Mouse (Mus musculus) limb, embryonic 11.5 days (tissue): ENCODE measurements at regions not wholly inside any gene's neighbourhood (a gene's known extent, or its start where the extent isn't known, plus 50 kb on each side); places are given as distances from the start of the nearest gene placed in this dataset.

Experiments
- ATAC-seq: fragments of 200-750 bp; cut with Nextera tagmentation; 2 replicates; pipeline ENCODE4 v1.8.0; 2017; ENCODE audit warnings: low read depth; ENCODE audit not compliant: insufficient number of reproducible peaks, low FRiP score, low TSS enrichment
- DNase-seq: peaks from one replicate; pipeline ENCODE4 v3.0.0-alpha.2; 2015; ENCODE audit warnings: low spot score
- H3K27ac ChIP-seq: fragments of 300-500 bp; sonication (generic); replicated peaks from 2 replicates; pipeline ENCODE4 v1.5.1; 2014; ENCODE audit warnings: low read depth, mild to moderate bottlenecking, low read length
- H3K27me3 ChIP-seq: fragments of 300-500 bp; sonication (generic); 2 replicates; pipeline ENCODE4 v1.6.1; 2014; ENCODE audit warnings: mild to moderate bottlenecking, low read length, mixed read lengths; ENCODE audit not compliant: control insufficient read depth, insufficient read depth
- H3K36me3 ChIP-seq: fragments of 300-500 bp; sonication (generic); 2 replicates; pipeline ENCODE4 v1.6.1; 2014; ENCODE audit warnings: mild to moderate bottlenecking, low read length, moderate library complexity, mixed read lengths; ENCODE audit not compliant: control insufficient read depth, insufficient read depth
- H3K4me1 ChIP-seq: fragments of 300-500 bp; sonication (generic); 2 replicates; pipeline ENCODE4 v1.6.1; 2014; ENCODE audit warnings: low read length, mixed read lengths; ENCODE audit not compliant: control insufficient read depth, insufficient read depth
- H3K4me2 ChIP-seq: fragments of 300-500 bp; sonication (generic); 2 replicates; pipeline ENCODE4 v1.6.1; 2014; ENCODE audit warnings: low read depth, mild to moderate bottlenecking, moderate library complexity; ENCODE audit not compliant: severe bottlenecking
- H3K4me3 ChIP-seq: fragments of 300-500 bp; sonication (generic); 2 replicates; pipeline ENCODE4 v1.5.1; 2014; ENCODE audit warnings: low read depth, low read length
- H3K9ac ChIP-seq: fragments of 300-500 bp; sonication (generic); 2 replicates; pipeline ENCODE4 v1.6.1; 2014; ENCODE audit warnings: mild to moderate bottlenecking, low read length
- H3K9me3 ChIP-seq: fragments of 300-500 bp; sonication (generic); 2 replicates; pipeline ENCODE4 v1.6.1; 2016; ENCODE audit warnings: low read length; ENCODE audit not compliant: control insufficient read depth
- WGBS: fragments of 180-500 bp; shearing (Covaris S2); extraction: QIAGEN DNeasy Blood & Tissue Kit; methylation state at CpG from one replicate; pipeline ENCODE4 v1.1.7; 2014; 5-methylcytosine and 5-hydroxymethylcytosine counted together

GRCm38 (mm10) chr12:109713041-109713440 is 112.9 kb upstream of the Rtl1 start:
- H3K4me3 ChIP-seq: no peak overlapping the region
- no peaks in the 10 kb centered on the region for H3K4me1 ChIP-seq
- no peak for ATAC-seq
- H3K4me2 ChIP-seq: no peak overlapping the region
- DNase-seq: no peak
- no peaks in the 10 kb centered on the region for H3K9me3 ChIP-seq
- 92% methylated on average over 3 of the region's 3 CpGs for WGBS
- no peak overlapping the region for H3K9ac ChIP-seq
- no peaks in the 10 kb centered on the region for H3K27me3 ChIP-seq
- H3K27ac ChIP-seq: no peak overlapping the region
- no peaks in the 10 kb centered on the region; the same call in 1 of the 2 replicates for H3K36me3 ChIP-seq

- Histone ChIP-seq H3K4me1 (no peaks in the 10 kb centered on the region), H3K36me3 (no peaks in the 10 kb centered on the region; the same call in 1 of the 2 replicates), H3K27me3 (no peaks in the 10 kb centered on the region), H3K9ac (no peak overlapping the region), H3K4me2 (no peak overlapping the region), H3K27ac (no peak overlapping the region), H3K4me3 (no peak overlapping the region), H3K9me3 (no peaks in the 10 kb centered on the region)
- ATAC-seq (no peak), DNase-seq (no peak)
- WGBS: 92% methylated on average over 5 of the region's 5 CpGs
These were observed 113.9 kb upstream of the Rtl1 start for GRCm38 (mm10) chr12:109714061-109714460.

GRCm38 (mm10) chr12:109716991-109717390 is 116.9 kb upstream of the Rtl1 start:
- no peaks in the 10 kb centered on the region; the same call in 1 of the 2 replicates for H3K36me3 ChIP-seq
- ATAC-seq (no peak), DNase-seq (no peak)
- no peak overlapping the region for H3K9ac ChIP-seq
- no peak overlapping the region for H3K27ac ChIP-seq
- 96% methylated on average over 20 of the region's 20 CpGs for WGBS
- no peaks in the 10 kb centered on the region for H3K4me1 ChIP-seq
- no peak overlapping the region for H3K4me3 ChIP-seq
- no peaks in the 10 kb centered on the region for H3K27me3 ChIP-seq
- no peaks in the 10 kb centered on the region for H3K9me3 ChIP-seq
- no peak overlapping the region for H3K4me2 ChIP-seq

- WGBS: 96% methylated on average over 9 of the region's 9 CpGs
- no peak overlapping the region for H3K4me2 ChIP-seq
- H3K9me3 ChIP-seq: no peaks in the 10 kb centered on the region
- ATAC-seq: no peak
- H3K9ac ChIP-seq: no peak overlapping the region
- H3K27me3 ChIP-seq: no peaks in the 10 kb centered on the region
- DNase-seq: no peak
- no peak overlapping the region for H3K27ac ChIP-seq
- no peaks in the 10 kb centered on the region for H3K4me1 ChIP-seq
- no peaks in the 10 kb centered on the region; the same call in 1 of the 2 replicates for H3K36me3 ChIP-seq
- no peak overlapping the region for H3K4me3 ChIP-seq
These were observed 117.9 kb upstream of the Rtl1 start for GRCm38 (mm10) chr12:109718036-109718435.

- H3K4me2 ChIP-seq: no peak overlapping the region
- H3K4me1 ChIP-seq: no peaks in the 10 kb centered on the region
- H3K36me3 ChIP-seq: peaks cover 2% of the 10 kb centered on the region; the same call in 1 of the 2 replicates
- H3K27ac ChIP-seq: no peak overlapping the region
- WGBS: 93% methylated on average over 10 of the region's 10 CpGs
- H3K4me3 ChIP-seq: no peak overlapping the region
- DNase-seq: no peak
- no peaks in the 10 kb centered on the region for H3K27me3 ChIP-seq
- H3K9me3 ChIP-seq: no peaks in the 10 kb centered on the region
- no peak overlapping the region for H3K9ac ChIP-seq
- ATAC-seq: no peak
These were observed 138.1 kb upstream of the Rtl1 start for GRCm38 (mm10) chr12:109738201-109738600.

- no peak for ATAC-seq
- peaks cover 3% of the 10 kb centered on the region; the same call in 1 of the 2 replicates for H3K36me3 ChIP-seq
- WGBS: 92% methylated on average over 6 of the region's 6 CpGs
These were observed 138.8 kb upstream of the Rtl1 start for GRCm38 (mm10) chr12:109738911-109739310.

GRCm38 (mm10) chr12:109742486-109742885 is 142.4 kb upstream of the Rtl1 start:
- Histone ChIP-seq H3K4me3 (no peak overlapping the region), H3K4me2 (no peak overlapping the region), H3K4me1 (peaks cover 4% of the 10 kb centered on the region; the same call in 1 of the 2 replicates), H3K9me3 (no peaks in the 10 kb centered on the region), H3K36me3 (peaks cover 5% of the 10 kb centered on the region; the same call in 1 of the 2 replicates), H3K9ac (no peak overlapping the region), H3K27ac (no peak overlapping the region), H3K27me3 (no peaks in the 10 kb centered on the region)
- WGBS: 94% methylated on average over 11 of the region's 11 CpGs
- DNase-seq (no peak), ATAC-seq (no peak)

More at GRCm38 (mm10) chr12:109738911-109739310, 138.8 kb upstream of the Rtl1 start:
- Histone ChIP-seq H3K4me3 (no peak overlapping the region), H3K4me2 (no peak overlapping the region), H3K4me1 (no peaks in the 10 kb centered on the region), H3K9me3 (no peaks in the 10 kb centered on the region), H3K27ac (no peak overlapping the region), H3K9ac (no peak overlapping the region), H3K27me3 (no peaks in the 10 kb centered on the region)
- no peak for DNase-seq

- Histone ChIP-seq H3K9me3 (no peaks in the 10 kb centered on the region), H3K27ac (no peak overlapping the region), H3K4me3 (no peak overlapping the region), H3K4me2 (no peak overlapping the region), H3K4me1 (peaks cover 4% of the 10 kb centered on the region; the same call in 1 of the 2 replicates), H3K27me3 (no peaks in the 10 kb centered on the region), H3K9ac (no peak overlapping the region), H3K36me3 (peaks cover 5% of the 10 kb centered on the region; the same call in 1 of the 2 replicates)
- WGBS: 95% methylated on average over 24 of the region's 24 CpGs
- DNase-seq: no peak
- no peak for ATAC-seq
These were observed 143.0 kb upstream of the Rtl1 start for GRCm38 (mm10) chr12:109743036-109743650.

GRCm38 (mm10) chr12:109744186-109744585 is 144.1 kb upstream of the Rtl1 start:
- 92% methylated on average over 4 of the region's 4 CpGs for WGBS
- Histone ChIP-seq H3K9me3 (no peaks in the 10 kb centered on the region), H3K27ac (no peak overlapping the region), H3K4me3 (no peak overlapping the region), H3K27me3 (no peaks in the 10 kb centered on the region), H3K36me3 (peaks cover 5% of the 10 kb centered on the region; the same call in 1 of the 2 replicates), H3K4me1 (peaks cover 11% of the 10 kb centered on the region), H3K9ac (no peak overlapping the region), H3K4me2 (no peak overlapping the region)
- DNase-seq (no peak), ATAC-seq (no peak)
